Mouse (Mus musculus): ENCODE data around the gene Ccdc12. TPM values are rescaled to one million over a fixed set of nuclear protein-coding genes. Genes with fewer than 3 reads are reported as not detected.
"Not testable (repeated sequence)": the region's sequence is repeated elsewhere in the genome, so short reads cannot be mapped to it uniquely, and the experiment has no call there.

Gene Ccdc12
- polyA plus RNA-seq, 1 experiment from 2014 or later: 105 TPM

DNA sequence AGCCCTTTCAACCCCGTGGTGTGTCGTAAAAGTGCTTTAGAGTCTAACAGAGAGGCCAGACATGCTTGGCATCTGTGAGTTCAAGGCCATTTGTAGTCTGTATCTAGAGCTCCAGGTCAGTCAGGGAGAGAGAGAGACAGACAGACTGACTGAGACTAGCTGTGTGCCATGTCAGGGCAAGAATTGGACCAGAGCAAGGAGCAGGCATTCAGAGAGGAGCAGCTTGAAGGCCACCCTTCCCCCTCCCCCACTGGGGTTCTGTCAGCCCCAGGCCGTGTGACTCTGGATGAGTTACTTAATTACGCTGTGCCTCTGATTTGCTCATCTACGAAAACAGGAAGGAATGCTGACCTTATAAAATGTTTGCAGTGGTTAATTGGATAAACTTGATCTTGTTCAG is 26.0 kb downstream of the Ccdc12 start:
- Histone ChIP-seq H3K4me3 (no peak overlapping the region), H3K36me3 (0 out of 2 replicates have a peak, but pooled peaks cover 2% of the 10 kb centered on the region), H3K4me2 (no peak overlapping the region), H3K9ac (no peak overlapping the region), H3K9me3 (replicated peaks) (no peaks in the 10 kb centered on the region), H3K4me1 (peaks cover 79% of the 10 kb centered on the region), H3K27me3 (replicated peaks) (no peaks in the 10 kb centered on the region), H3K27ac (no peak overlapping the region)
- no peak for ATAC-seq
- 68% methylated on average over 5 of the region's 5 CpGs for WGBS (ENCODE audit: insufficient replicate concordance)

- H3K27me3 ChIP-seq (replicated peaks); H3K9me3 ChIP-seq (replicated peaks); ATAC-seq; H3K9ac ChIP-seq; H3K4me3 ChIP-seq; H3K4me2 ChIP-seq; H3K27ac ChIP-seq; H3K36me3 ChIP-seq: not testable (repeated sequence)
- peaks cover 75% of the 10 kb centered on the region for H3K4me1 ChIP-seq
- 67% methylated on average over 3 of the region's 3 CpGs for WGBS (ENCODE audit: insufficient replicate concordance)
Measured at GRCm38 (mm10) chr9:110682697-110683096, 26.4 kb downstream of the Ccdc12 start.

DNA sequence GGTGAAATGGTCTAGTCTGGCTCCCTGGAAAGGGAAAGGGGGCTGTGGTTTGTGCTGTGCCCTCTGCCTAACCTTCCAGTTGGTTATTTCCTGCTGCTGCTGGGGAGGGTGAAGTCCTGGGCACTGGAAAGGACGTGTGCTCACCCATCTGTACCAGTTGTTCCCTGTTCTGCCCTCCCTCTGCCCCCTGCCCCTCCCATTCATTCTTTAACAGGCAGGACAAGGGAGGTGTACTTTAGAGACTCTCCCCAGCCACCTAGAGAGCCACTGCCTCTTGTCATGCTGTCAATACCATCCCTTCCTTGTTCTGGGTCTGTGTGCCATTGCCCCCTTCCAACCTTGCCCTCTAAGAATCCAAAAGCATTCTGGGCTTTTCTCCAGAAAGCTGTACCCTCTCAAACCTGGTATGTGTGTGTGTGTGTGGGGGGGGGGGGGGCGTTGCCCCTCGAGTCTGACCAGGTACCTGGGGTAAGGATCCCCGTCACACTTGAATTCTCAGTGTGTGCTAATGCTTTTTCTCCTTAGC is 27.3 kb downstream of the Ccdc12 start:
- Histone ChIP-seq H3K4me2 (no peak overlapping the region), H3K27ac (no peak overlapping the region), H3K9me3 (replicated peaks) (no peaks in the 10 kb centered on the region), H3K4me3 (no peak overlapping the region), H3K9ac (no peak overlapping the region), H3K4me1 (peaks cover 67% of the 10 kb centered on the region), H3K36me3 (0 out of 2 replicates have a peak, but pooled peaks cover 2% of the 10 kb centered on the region), H3K27me3 (replicated peaks) (no peaks in the 10 kb centered on the region)
- no peak for ATAC-seq
- 64% methylated on average over 4 of the region's 4 CpGs for WGBS (ENCODE audit: insufficient replicate concordance)

DNA sequence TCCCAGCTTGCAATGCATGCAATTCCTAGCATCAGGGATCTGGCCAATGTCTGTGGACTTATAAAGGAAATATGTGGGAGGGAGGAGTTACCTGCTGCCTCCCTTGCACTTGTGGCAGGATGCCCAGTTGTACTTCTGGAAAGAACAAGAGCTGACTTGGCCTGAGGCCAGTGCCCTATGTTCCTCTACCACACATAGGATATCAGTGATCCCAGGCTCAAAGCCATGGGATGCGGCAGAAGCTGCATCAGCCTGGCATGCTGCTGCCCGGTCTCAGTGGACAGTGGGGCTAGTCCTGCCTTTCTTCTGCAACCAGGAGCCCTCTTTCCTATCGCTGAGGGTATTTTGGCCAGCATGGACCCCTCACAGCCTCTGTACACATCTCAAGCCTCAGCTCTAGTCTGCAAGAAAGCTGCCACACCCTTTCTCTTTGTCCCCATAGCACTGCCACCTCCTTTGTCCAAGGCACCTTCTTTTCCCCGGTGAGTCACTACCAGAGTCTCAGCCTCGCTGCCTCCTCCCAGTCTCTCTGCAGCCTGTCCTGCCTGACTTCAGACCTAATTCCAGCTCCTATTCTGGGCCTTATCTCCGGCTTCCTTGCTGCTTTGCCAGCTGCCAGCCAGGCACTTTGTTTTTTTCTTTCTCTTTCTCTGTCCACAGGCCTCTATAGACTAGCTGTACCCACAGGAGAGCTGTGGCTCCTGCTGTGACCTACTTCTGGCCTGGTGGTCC is 28.0 kb downstream of the Ccdc12 start:
- H3K9ac ChIP-seq: no peak overlapping the region
- H3K4me2 ChIP-seq: no peak overlapping the region
- H3K4me1 ChIP-seq: peaks cover 65% of the 10 kb centered on the region
- H3K4me3 ChIP-seq: no peak overlapping the region
- ATAC-seq: no peak
- peak overlapping the region; percentile 1; the same call in 1 of the 2 replicates for H3K27ac ChIP-seq
- H3K36me3 ChIP-seq: 0 out of 2 replicates have a peak, but pooled peaks cover 2% of the 10 kb centered on the region
- H3K27me3 ChIP-seq (replicated peaks): no peaks in the 10 kb centered on the region
- H3K9me3 ChIP-seq (replicated peaks): no peaks in the 10 kb centered on the region
- WGBS (ENCODE audit: insufficient replicate concordance): 69% methylated on average over 6 of the region's 6 CpGs

- Histone ChIP-seq H3K4me2 (no peak overlapping the region), H3K9ac (no peak overlapping the region), H3K27me3 (replicated peaks) (no peaks in the 10 kb centered on the region), H3K27ac (no peak overlapping the region), H3K36me3 (0 out of 2 replicates have a peak, but pooled peaks cover under 1% of the 10 kb centered on the region), H3K4me1 (peaks cover 74% of the 10 kb centered on the region), H3K9me3 (replicated peaks) (no peaks in the 10 kb centered on the region), H3K4me3 (no peak overlapping the region)
- ATAC-seq: no peak
- 64% methylated on average over 8 of the region's 8 CpGs for WGBS (ENCODE audit: insufficient replicate concordance)
Measured at GRCm38 (mm10) chr9:110685187-110685586, 28.9 kb downstream of the Ccdc12 start.

GRCm38 (mm10) chr9:110685591-110685990 is 29.3 kb downstream of the Ccdc12 start:
- WGBS (ENCODE audit: insufficient replicate concordance): 39% methylated on average over 5 of the region's 5 CpGs
- H3K9me3 ChIP-seq (replicated peaks): no peaks in the 10 kb centered on the region
- H3K27ac ChIP-seq: no peak overlapping the region
- no peak overlapping the region for H3K9ac ChIP-seq
- ATAC-seq: no peak
- H3K4me3 ChIP-seq: no peak overlapping the region
- H3K4me2 ChIP-seq: 0 out of 2 replicates have a peak overlapping the region, but pooled peaks have one; percentile 3
- H3K36me3 ChIP-seq: no peaks in the 10 kb centered on the region
- H3K27me3 ChIP-seq (replicated peaks): no peaks in the 10 kb centered on the region
- peaks cover 74% of the 10 kb centered on the region for H3K4me1 ChIP-seq

- H3K4me2 ChIP-seq: no peak overlapping the region
- H3K4me1 ChIP-seq: peaks cover 66% of the 10 kb centered on the region
- H3K27me3 ChIP-seq (replicated peaks): no peaks in the 10 kb centered on the region
- no peaks in the 10 kb centered on the region for H3K9me3 ChIP-seq (replicated peaks)
- 61% methylated on average over 3 of the region's 3 CpGs for WGBS (ENCODE audit: insufficient replicate concordance)
- no peak overlapping the region for H3K27ac ChIP-seq
- ATAC-seq: no peak
- H3K36me3 ChIP-seq: no peaks in the 10 kb centered on the region
- H3K9ac ChIP-seq: no peak overlapping the region
- H3K4me3 ChIP-seq: no peak overlapping the region
Measured at GRCm38 (mm10) chr9:110686472-110686871, 30.2 kb downstream of the Ccdc12 start.

DNA sequence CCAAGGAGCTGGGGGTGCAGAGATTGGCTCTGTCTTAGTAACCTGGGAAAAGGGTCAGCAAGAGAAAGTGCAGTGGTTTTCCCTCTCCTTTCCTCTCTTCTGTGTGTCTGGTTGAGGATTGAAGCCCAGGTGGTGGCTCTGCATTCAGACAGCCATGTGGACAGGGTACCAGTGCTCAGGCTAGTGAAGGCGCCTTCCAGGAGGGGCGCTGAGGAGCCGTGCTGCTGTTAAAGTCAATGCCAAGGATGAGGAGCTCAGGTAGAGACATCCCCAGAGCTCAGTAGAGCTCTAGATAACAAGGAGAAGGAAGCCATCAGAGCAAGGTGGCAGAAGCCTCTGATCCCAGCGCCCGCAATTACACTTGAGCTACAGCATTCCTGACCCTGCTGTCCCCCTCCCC is 30.8 kb downstream of the Ccdc12 start:
- H3K9me3 ChIP-seq (replicated peaks): no peaks in the 10 kb centered on the region
- H3K27ac ChIP-seq: no peak overlapping the region
- no peak overlapping the region for H3K4me2 ChIP-seq
- no peak for ATAC-seq
- H3K36me3 ChIP-seq: no peaks in the 10 kb centered on the region
- 81% methylated on average over 5 of the region's 5 CpGs for WGBS (ENCODE audit: insufficient replicate concordance)
- no peak overlapping the region for H3K9ac ChIP-seq
- H3K4me1 ChIP-seq: peaks cover 60% of the 10 kb centered on the region
- H3K27me3 ChIP-seq (replicated peaks): no peaks in the 10 kb centered on the region
- no peak overlapping the region for H3K4me3 ChIP-seq

DNA sequence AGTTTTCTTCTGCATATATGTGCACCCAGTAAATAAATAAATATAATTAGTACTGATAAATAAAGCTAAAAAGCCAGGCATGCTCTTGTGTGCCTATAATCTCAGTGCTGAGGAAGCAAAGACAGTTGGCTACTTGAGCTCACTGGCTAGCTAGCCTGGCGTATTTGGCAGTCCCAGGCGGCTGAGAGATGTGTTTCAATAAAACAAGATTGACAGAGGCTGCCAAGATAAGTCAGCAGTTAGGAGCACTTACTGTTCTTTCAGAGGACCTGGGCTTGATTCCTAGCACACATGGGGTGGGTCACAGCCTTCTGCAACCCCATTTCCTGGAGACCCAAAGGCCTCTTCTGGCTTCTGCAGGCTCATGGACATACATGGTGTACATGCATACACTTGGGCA is 31.5 kb downstream of the Ccdc12 start:
- 73% methylated on average over 2 of the region's 2 CpGs for WGBS (ENCODE audit: insufficient replicate concordance)
- no peak for ATAC-seq
- H3K4me2 ChIP-seq: no peak overlapping the region

GRCm38 (mm10) chr9:110689261-110689779 is 33.0 kb downstream of the Ccdc12 start:
- Histone ChIP-seq H3K27ac (no peak overlapping the region), H3K36me3 (peaks cover 17% of the 10 kb centered on the region), H3K4me2 (peak overlapping the region; percentile 27), H3K9ac (no peak overlapping the region), H3K9me3 (replicated peaks) (no peaks in the 10 kb centered on the region), H3K4me3 (no peak overlapping the region), H3K4me1 (peaks cover 40% of the 10 kb centered on the region), H3K27me3 (replicated peaks) (no peaks in the 10 kb centered on the region)
- ATAC-seq: no peak
- WGBS (ENCODE audit: insufficient replicate concordance): 83% methylated on average over 8 of the region's 8 CpGs

More for the DNA sequence above, 31.5 kb downstream of the Ccdc12 start:
- Histone ChIP-seq H3K9ac (no peak overlapping the region), H3K9me3 (replicated peaks) (no peaks in the 10 kb centered on the region), H3K36me3 (peaks cover 2% of the 10 kb centered on the region), H3K27me3 (replicated peaks) (no peaks in the 10 kb centered on the region), H3K27ac (no peak overlapping the region), H3K4me3 (no peak overlapping the region), H3K4me1 (peaks cover 53% of the 10 kb centered on the region)

- Histone ChIP-seq H3K9me3 (replicated peaks) (no peaks in the 10 kb centered on the region), H3K4me1 (peaks cover 18% of the 10 kb centered on the region), H3K4me2 (no peak overlapping the region), H3K9ac (no peak overlapping the region), H3K4me3 (no peak overlapping the region), H3K27ac (no peak overlapping the region), H3K36me3 (peaks cover 47% of the 10 kb centered on the region), H3K27me3 (replicated peaks) (no peaks in the 10 kb centered on the region)
- WGBS (ENCODE audit: insufficient replicate concordance): 75% methylated on average over 4 of the region's 4 CpGs
- ATAC-seq: no peak
Measured at GRCm38 (mm10) chr9:110695165-110695755, 39.0 kb downstream of the Ccdc12 start.

GRCm38 (mm10) chr9:110696427-110696826 is 40.1 kb downstream of the Ccdc12 start:
- H3K4me2 ChIP-seq: no peak overlapping the region

More at GRCm38 (mm10) chr9:110696427-110696826, 40.1 kb downstream of the Ccdc12 start:
- 80% methylated on average over 5 of the region's 5 CpGs for WGBS (ENCODE audit: insufficient replicate concordance)
- peaks cover 58% of the 10 kb centered on the region for H3K36me3 ChIP-seq
- peaks cover 30% of the 10 kb centered on the region for H3K4me1 ChIP-seq
- no peaks in the 10 kb centered on the region for H3K9me3 ChIP-seq (replicated peaks)
- H3K9ac ChIP-seq: no peak overlapping the region
- no peak for ATAC-seq
- no peaks in the 10 kb centered on the region for H3K27me3 ChIP-seq (replicated peaks)
- no peak overlapping the region for H3K27ac ChIP-seq
- H3K4me3 ChIP-seq: no peak overlapping the region
